Mouse (Mus musculus): ENCODE measurements around the gene Pik3cg.
A peak's percentile ranks its signal among the peaks of the same experiment; 100 is the strongest.

Gene Pik3cg

DNA sequence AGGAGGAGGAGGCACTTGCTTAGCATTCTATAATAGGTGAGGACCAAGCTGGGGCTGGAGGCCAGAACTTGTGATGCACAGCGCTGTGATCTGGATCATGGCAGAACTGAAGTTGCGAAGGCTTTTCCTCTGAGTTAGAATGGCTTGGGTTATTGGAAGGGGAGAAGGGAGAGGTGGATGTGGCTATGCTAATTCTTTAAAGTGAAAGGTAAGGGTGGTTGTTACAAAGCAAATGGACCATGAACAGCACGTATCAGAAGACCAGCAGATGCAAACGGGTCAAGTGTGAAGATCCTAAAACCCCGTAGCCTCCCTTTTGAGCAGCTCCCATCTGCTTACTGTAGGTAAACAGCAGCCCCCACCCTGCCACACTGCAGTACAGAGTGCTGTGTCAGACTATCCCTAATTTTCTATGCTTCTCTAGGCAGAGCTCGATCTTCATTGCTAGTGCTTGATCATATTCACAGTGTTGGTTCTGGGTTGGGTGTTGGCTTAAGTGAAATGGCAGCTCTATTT is 7.3 kb downstream of the Pik3cg start:
- DNase-seq = no peak

DNA sequence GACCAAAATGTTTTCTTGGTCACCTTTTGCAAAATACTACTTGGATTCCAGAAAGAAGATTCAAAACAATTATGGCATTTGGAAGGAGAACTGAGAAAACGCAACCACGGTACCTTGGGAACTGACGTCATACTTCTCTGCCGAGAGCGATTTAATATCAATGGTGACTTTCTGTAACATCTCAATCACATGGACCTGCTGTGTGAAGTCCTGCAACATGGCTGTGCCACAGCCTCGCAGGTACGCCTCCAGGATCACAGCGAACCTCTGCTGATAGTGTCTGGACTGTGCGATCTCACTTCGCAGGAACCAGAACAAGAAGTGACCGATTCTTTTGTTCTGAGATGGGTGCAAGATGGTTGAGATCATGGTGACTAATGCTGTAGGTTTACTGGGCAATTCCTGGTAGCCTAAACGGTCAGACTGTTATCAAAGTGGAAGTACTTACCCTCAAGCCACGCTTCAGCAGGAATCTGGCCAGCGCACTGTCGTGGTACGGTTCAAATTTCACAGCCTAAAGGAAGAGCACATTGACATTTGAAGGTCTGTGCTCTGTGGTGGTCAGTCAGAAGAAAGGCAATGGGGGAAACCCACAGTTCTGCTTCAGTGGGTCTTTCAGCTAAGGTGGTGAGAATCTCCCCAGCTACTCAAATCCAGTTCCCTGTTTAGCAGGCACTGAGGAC is 7.9 kb downstream of the Pik3cg start:
- no peak for DNase-seq

- DNase-seq = no peak
These were observed 9.0 kb downstream of the Pik3cg start for GRCm38 (mm10) chr12:32199422-32199821.

DNA sequence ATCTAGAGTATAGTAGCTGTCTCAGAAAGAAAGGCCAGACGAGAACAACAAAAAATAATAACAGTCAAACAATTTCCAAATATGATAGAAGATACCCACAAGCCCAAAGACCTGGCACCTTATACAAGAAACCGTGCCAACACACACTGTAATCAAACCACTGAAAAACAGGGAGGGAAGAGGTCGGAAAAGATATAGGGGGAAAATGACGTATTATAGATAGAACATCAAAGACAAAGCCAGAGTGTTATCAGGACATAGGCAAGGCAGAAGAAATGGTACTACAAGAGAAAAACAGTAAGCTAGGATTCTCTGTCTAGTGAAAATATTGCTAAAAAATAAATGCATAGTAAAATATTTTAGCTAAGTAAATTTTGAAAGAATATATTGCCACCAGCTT is 10.4 kb downstream of the Pik3cg start:
- DNase-seq = no peak

DNA sequence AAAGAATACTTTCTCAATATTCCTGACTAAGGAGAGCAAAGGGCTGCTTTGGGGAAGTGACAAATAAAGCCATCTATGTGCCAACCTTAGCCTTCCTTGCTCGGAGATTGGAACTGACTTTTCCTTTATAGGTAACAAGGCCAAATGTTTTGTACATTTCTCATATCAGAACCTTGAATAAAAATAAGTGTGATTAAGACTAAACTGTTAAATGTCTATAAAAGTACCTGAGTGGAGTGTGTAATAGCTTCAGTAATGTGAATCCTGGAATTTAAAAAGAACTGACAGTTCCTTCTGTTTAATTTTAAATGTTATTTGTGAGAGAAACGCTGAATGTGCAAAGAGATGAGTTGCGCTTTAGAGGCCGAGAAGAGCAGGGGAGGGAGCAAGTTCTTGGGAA is 13.5 kb downstream of the Pik3cg start:
- no peak for DNase-seq

GRCm38 (mm10) chr12:32194358-32194757 is 14.1 kb downstream of the Pik3cg start:
- DNase-seq = no peak

DNA sequence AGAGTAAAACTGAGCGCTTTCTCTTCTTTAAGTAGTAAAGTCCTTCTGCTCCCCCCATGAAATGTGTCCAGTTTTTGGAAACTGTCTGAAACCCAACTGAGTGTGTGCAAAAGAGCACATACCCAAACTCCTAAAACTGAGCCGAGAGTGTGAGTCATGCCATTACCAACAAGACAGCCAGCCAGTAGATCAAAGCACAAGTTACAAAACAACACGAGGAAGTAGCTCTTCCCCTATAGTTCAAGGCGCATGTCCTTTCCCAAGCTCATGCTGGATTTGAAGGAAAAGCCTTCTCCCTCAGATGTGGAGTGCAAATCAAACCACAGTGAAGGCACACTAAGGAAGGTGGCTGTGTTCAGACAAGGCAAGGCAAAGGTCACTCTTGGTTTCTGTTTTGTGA is 17.5 kb downstream of the Pik3cg start:
- no peak for DNase-seq

- DNase-seq = no peak
These were observed 20.7 kb downstream of the Pik3cg start for GRCm38 (mm10) chr12:32187668-32188236.

- no peak for DNase-seq
These were observed 21.7 kb downstream of the Pik3cg start for GRCm38 (mm10) chr12:32186627-32187255.

- DNase-seq = no peak
These were observed 23.6 kb downstream of the Pik3cg start for GRCm38 (mm10) chr12:32184874-32185273.

DNA sequence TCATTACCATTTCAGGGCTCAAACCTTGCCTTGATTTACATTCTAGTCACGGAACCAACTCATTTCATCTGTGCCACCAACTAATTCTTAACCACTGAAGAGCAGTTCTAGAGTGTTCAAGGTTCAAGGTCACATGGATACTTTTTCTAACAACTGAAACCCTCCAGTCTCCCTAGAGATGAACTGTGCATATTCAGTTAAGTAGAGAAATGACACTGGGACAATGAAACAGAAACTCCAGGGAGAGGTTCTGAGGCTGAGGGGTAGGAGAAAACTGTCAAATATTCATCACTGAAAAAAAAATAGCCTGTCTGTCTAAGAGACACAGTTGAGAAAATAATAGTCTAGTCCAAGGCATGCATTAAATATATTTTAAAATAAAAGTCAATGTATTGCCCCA is 24.9 kb downstream of the Pik3cg start:
- no peak for DNase-seq

- no peak for DNase-seq
These were observed 25.6 kb downstream of the Pik3cg start for GRCm38 (mm10) chr12:32182632-32183419.

- no peak for DNase-seq
These were observed 26.6 kb downstream of the Pik3cg start for GRCm38 (mm10) chr12:32181885-32182284.

GRCm38 (mm10) chr12:32174437-32174836 is 34.0 kb downstream of the Pik3cg start:
- no peak for DNase-seq

GRCm38 (mm10) chr12:32172826-32173225 is 35.6 kb downstream of the Pik3cg start:
- DNase-seq = no peak

GRCm38 (mm10) chr12:32169164-32169563 is 39.3 kb downstream of the Pik3cg start:
- no peak for DNase-seq

DNA sequence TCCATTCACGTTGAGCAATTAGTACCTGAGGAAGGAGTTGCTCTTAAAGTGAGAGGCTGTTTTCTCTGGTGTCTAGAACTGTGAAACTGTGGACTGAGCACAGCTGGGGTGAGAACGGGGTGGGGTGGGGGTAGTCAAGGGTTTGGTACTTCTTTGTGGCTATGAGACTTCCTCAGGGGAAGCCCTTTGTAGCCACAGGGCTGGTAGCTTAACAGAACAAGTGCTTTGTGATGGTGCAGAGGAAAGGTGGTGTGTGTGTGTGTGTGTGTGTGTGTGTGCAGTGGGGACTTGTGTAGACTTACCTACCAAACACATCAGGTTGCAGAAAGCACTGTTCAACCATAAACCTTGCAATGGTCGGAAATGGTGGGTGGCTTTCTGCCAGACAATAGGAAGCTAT is 39.7 kb downstream of the Pik3cg start:
- DNase-seq = no peak

- no peak for DNase-seq
These were observed 44.8 kb downstream of the Pik3cg start for GRCm38 (mm10) chr12:32163706-32164105.

DNA sequence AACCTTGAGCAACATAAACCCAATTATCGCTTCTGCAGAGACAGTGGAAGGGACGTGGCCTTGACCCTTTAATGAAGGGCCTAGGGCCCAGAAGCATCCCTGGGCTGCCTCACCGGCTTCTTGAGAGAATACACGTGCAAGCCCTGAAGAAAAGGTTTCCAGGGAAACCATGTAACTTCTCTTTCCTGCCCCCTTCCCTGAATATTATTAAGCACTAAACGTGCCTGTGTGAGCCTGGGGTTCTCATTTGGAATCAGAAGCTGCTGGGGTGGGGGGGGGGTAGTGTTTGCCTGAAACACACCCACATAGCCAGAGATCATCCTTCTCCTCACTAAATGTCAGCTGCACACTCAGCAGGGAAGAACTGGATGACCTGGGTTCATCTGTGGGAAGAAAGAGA is 49.7 kb downstream of the Pik3cg start:
- DNase-seq = no peak

DNA sequence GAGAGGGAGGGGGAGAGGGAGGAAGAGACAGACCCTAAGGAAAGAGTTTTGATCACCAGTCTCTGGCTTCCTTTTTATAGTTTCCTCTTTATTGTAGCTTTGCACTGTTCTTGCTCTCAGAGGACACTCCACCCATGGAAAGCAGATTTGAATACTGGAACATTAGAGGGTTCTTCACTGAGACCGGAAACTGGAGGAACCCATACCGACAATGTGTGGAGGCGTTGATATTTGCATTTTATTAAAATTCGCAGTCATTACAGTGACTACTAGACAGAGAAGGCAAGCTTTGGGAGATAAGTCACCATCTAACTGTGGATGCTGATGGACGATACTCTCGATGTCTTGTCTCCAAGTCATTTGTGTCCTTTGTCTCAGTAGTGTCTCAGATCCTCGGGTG is 61.9 kb downstream of the Pik3cg start:
- DNase-seq = no peak

- DNase-seq = no peak
These were observed 62.8 kb downstream of the Pik3cg start for GRCm38 (mm10) chr12:32145651-32146050.

- peak; percentile 78 for DNase-seq
These were observed 63.9 kb downstream of the Pik3cg start for GRCm38 (mm10) chr12:32144513-32144912.

- DNase-seq = no peak
These were observed 64.7 kb downstream of the Pik3cg start for GRCm38 (mm10) chr12:32143782-32144181.

All from kidney, postnatal 14 days (tissue).